Mouse (Mus musculus) myocyte (in vitro differentiated cells): ENCODE data around the gene Inhba.

ENCODE experiments used
- POLR2A ChIP-seq: IDR thresholded peaks from one replicate; pipeline ENCODE4 v1.6.1; 2011; ENCODE audit warnings: low read depth, mild to moderate bottlenecking, control low read depth, moderate library complexity; ENCODE audit not compliant: insufficient read length
- SRF ChIP-seq: IDR thresholded peaks from one replicate; pipeline ENCODE4 v1.6.1; 2011; ENCODE audit warnings: low read depth; ENCODE audit not compliant: control insufficient read depth, insufficient read length
- USF1 ChIP-seq: IDR thresholded peaks from one replicate; pipeline ENCODE4 v1.6.1; 2011; ENCODE audit warnings: low read depth, mild to moderate bottlenecking, control low read depth, moderate library complexity

DNA sequence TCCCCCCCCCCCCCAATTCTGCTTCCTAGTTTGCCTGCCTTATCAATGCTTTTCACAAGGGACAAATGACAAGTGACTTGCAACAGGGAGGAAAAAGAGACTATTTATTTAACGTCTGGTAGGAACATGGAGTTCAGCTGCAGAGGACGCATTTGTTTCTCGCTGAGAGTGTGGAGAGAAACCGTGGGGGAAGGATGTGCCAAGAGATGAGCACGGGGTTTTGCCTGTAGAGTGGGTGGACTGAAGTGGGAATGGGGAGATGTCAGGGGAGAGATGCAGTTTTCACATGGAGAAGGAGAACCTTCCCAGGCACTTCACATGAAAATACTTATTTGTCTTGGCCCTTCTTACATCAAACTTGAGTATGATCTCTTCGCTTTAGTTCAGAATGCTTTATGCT, 9.5 kb downstream of the Inhba start:
- TF ChIP-seq POLR2A (no peak), USF1 (no peak), SRF (no peak)
